Mouse (Mus musculus): ENCODE results near the gene Rnf169.

Gene Rnf169

GRCm38 (mm10) chr7:99980132-99980591 is at the start of gene Rnf169:
TSS of gene Rnf169 (minus strand) at chr7:99980448.
- DNase-seq (ENCODE audit: low spot score), result peak; percentile 91

- DNase-seq (ENCODE audit: low spot score), result no peak
Observed at GRCm38 (mm10) chr7:100029307-100029706, 49.1 kb upstream of the Rnf169 start.

GRCm38 (mm10) chr7:100027353-100027752 is 47.1 kb upstream of the Rnf169 start:
- no peak for DNase-seq (ENCODE audit: low spot score)

GRCm38 (mm10) chr7:100017056-100017455 is 36.8 kb upstream of the Rnf169 start:
- DNase-seq (ENCODE audit: low spot score), result no peak

- no peak for DNase-seq (ENCODE audit: low spot score)
Observed at GRCm38 (mm10) chr7:100014123-100014600, 33.9 kb upstream of the Rnf169 start.

GRCm38 (mm10) chr7:100012515-100012914 is 32.3 kb upstream of the Rnf169 start:
- DNase-seq (ENCODE audit: low spot score), result no peak

GRCm38 (mm10) chr7:100012085-100012484 is 31.8 kb upstream of the Rnf169 start:
- no peak for DNase-seq (ENCODE audit: low spot score)

- no peak for DNase-seq (ENCODE audit: low spot score)
Observed at GRCm38 (mm10) chr7:100010711-100011110, 30.5 kb upstream of the Rnf169 start.

GRCm38 (mm10) chr7:100009640-100010039 is 29.4 kb upstream of the Rnf169 start:
- peak; percentile 74 for DNase-seq (ENCODE audit: low spot score)

GRCm38 (mm10) chr7:100008765-100009164 is 28.5 kb upstream of the Rnf169 start:
- DNase-seq (ENCODE audit: low spot score), result no peak

- DNase-seq (ENCODE audit: low spot score), result no peak
Observed at GRCm38 (mm10) chr7:100006411-100006810, 26.2 kb upstream of the Rnf169 start.

GRCm38 (mm10) chr7:100005790-100006189 is 25.5 kb upstream of the Rnf169 start, which contains the start of gene Chrdl2:
TSS of gene Chrdl2 (plus strand) at chr7:100006172.
- DNase-seq (ENCODE audit: low spot score), result peak; percentile 63

GRCm38 (mm10) chr7:100003781-100004180 is 23.5 kb upstream of the Rnf169 start:
- no peak for DNase-seq (ENCODE audit: low spot score)

- no peak for DNase-seq (ENCODE audit: low spot score)
Observed at GRCm38 (mm10) chr7:99998668-99999067, 18.4 kb upstream of the Rnf169 start.

- no peak for DNase-seq (ENCODE audit: low spot score)
Observed at GRCm38 (mm10) chr7:99995186-99995585, 14.9 kb upstream of the Rnf169 start.

GRCm38 (mm10) chr7:99993159-99993558 is 12.9 kb upstream of the Rnf169 start:
- DNase-seq (ENCODE audit: low spot score), result no peak

- DNase-seq (ENCODE audit: low spot score), result no peak
Observed at GRCm38 (mm10) chr7:99990990-99991707, 10.9 kb upstream of the Rnf169 start.

- DNase-seq (ENCODE audit: low spot score), result peak; percentile 59
Observed at GRCm38 (mm10) chr7:99989844-99990760, 9.9 kb upstream of the Rnf169 start.

GRCm38 (mm10) chr7:99988725-99989124 is 8.5 kb upstream of the Rnf169 start:
- DNase-seq (ENCODE audit: low spot score), result peak; percentile 80

GRCm38 (mm10) chr7:99982256-99983242 is 2.3 kb upstream of the Rnf169 start:
- no peak for DNase-seq (ENCODE audit: low spot score)

GRCm38 (mm10) chr7:99981311-99981710 is 1.1 kb upstream of the Rnf169 start:
- DNase-seq (ENCODE audit: low spot score), result no peak
